Mouse (Mus musculus): Measurements from ENCODE around the gene Hmgcl. TPM values are rescaled to one million over a fixed set of nuclear protein-coding genes. Genes with fewer than 3 reads are reported as not detected.

Hmgcl gene
- polyA plus RNA-seq (2014; fragmentation: Nextera tagmentation; extraction: Ambion mirVana) = 71.7 and 78.1 TPM in 2 replicates

- Histone ChIP-seq H3K4me3 (ENCODE audit: low read depth, low read length) (peak within 1 kb of the TSS; percentile 72), H3K4me2 (peak within 1 kb of the TSS; percentile 87), H3K9me3 (ENCODE audit: low read depth, low read length) (no peaks in the 10 kb centered on the region), H3K36me3 (ENCODE audit: insufficient read depth) (peaks cover 4% of the 10 kb centered on the region), H3K27me3 (ENCODE audit: insufficient read depth, low read length) (no peaks in the 10 kb centered on the region), H3K9ac (peak within 1 kb of the TSS; percentile 72), H3K27ac (ENCODE audit: low read depth) (peak within 1 kb of the TSS; percentile 55; the same call in 1 of the 2 replicates), H3K4me1 (ENCODE audit: insufficient read depth) (0 out of 2 replicates have a peak, but pooled peaks cover 3% of the 10 kb centered on the region)
- TF ChIP-seq CTCF (IDR thresholded peaks at IDR 0.05; ENCODE audit: low read depth) = no peak
- under 1% methylated on average over 23 of the region's 23 CpGs for WGBS
- DNase-seq (peak; percentile 98), ATAC-seq (ENCODE audit: insufficient read depth) (peak; percentile 94)
Observed at GRCm38 (mm10) chr4:135946278-135946658, at the start of gene Hmgcl. TSS of gene Hmgcl (plus strand) at chr4:135946448.

GRCm38 (mm10) chr4:135898380-135899049, 47.7 kb upstream of the Hmgcl start:
- no peak overlapping the region for H3K27ac ChIP-seq (ENCODE audit: low read depth)
- no peaks in the 10 kb centered on the region for H3K4me1 ChIP-seq (ENCODE audit: insufficient read depth)
- H3K36me3 ChIP-seq (ENCODE audit: insufficient read depth) = no peaks in the 10 kb centered on the region
- TF ChIP-seq CTCF (IDR thresholded peaks at IDR 0.05; ENCODE audit: low read depth) = no peak
- no peak overlapping the region for H3K4me3 ChIP-seq (ENCODE audit: low read depth, low read length)
- no peaks in the 10 kb centered on the region for H3K27me3 ChIP-seq (ENCODE audit: insufficient read depth, low read length)
- no peaks in the 10 kb centered on the region for H3K9me3 ChIP-seq (ENCODE audit: low read depth, low read length)
- WGBS = 45% methylated on average over 8 of the region's 9 CpGs
- no peak for ATAC-seq (ENCODE audit: insufficient read depth)
- no peak overlapping the region for H3K4me2 ChIP-seq
- H3K9ac ChIP-seq = no peak overlapping the region
- DNase-seq = peak; percentile 41

- no peak for ATAC-seq (ENCODE audit: insufficient read depth)
Observed at GRCm38 (mm10) chr4:135899050-135899448, 47.2 kb upstream of the Hmgcl start.

GRCm38 (mm10) chr4:135900008-135900407, 46.2 kb upstream of the Hmgcl start:
- no peak overlapping the region for H3K4me3 ChIP-seq (ENCODE audit: low read depth, low read length)
- H3K4me2 ChIP-seq = no peak overlapping the region
- H3K4me1 ChIP-seq (ENCODE audit: insufficient read depth) = no peaks in the 10 kb centered on the region
- no peaks in the 10 kb centered on the region for H3K36me3 ChIP-seq (ENCODE audit: insufficient read depth)
- DNase-seq (no peak), ATAC-seq (ENCODE audit: insufficient read depth) (no peak)
- no peaks in the 10 kb centered on the region for H3K9me3 ChIP-seq (ENCODE audit: low read depth, low read length)
- H3K9ac ChIP-seq = no peak overlapping the region
- no peaks in the 10 kb centered on the region for H3K27me3 ChIP-seq (ENCODE audit: insufficient read depth, low read length)
- 77% methylated on average over 5 of the region's 5 CpGs for WGBS
- H3K27ac ChIP-seq (ENCODE audit: low read depth) = no peak overlapping the region
- TF ChIP-seq CTCF (IDR thresholded peaks at IDR 0.05; ENCODE audit: low read depth) = no peak

More at GRCm38 (mm10) chr4:135899050-135899448, 47.2 kb upstream of the Hmgcl start:
- no peaks in the 10 kb centered on the region for H3K27me3 ChIP-seq (ENCODE audit: insufficient read depth, low read length)
- WGBS = 76% methylated on average over 7 of the region's 7 CpGs
- no peak overlapping the region for H3K9ac ChIP-seq
- no peak overlapping the region for H3K4me3 ChIP-seq (ENCODE audit: low read depth, low read length)
- no peaks in the 10 kb centered on the region for H3K36me3 ChIP-seq (ENCODE audit: insufficient read depth)
- no peak for DNase-seq
- H3K9me3 ChIP-seq (ENCODE audit: low read depth, low read length) = no peaks in the 10 kb centered on the region
- no peak for TF ChIP-seq CTCF (IDR thresholded peaks at IDR 0.05; ENCODE audit: low read depth)
- H3K4me2 ChIP-seq = no peak overlapping the region
- no peaks in the 10 kb centered on the region for H3K4me1 ChIP-seq (ENCODE audit: insufficient read depth)
- H3K27ac ChIP-seq (ENCODE audit: low read depth) = no peak overlapping the region

- DNase-seq = no peak
- H3K36me3 ChIP-seq (ENCODE audit: insufficient read depth) = no peaks in the 10 kb centered on the region
- no peaks in the 10 kb centered on the region for H3K4me1 ChIP-seq (ENCODE audit: insufficient read depth)
- no peaks in the 10 kb centered on the region for H3K9me3 ChIP-seq (ENCODE audit: low read depth, low read length)
- WGBS = 83% methylated on average over 4 of the region's 4 CpGs
- H3K27me3 ChIP-seq (ENCODE audit: insufficient read depth, low read length) = no peaks in the 10 kb centered on the region
- no peak overlapping the region for H3K9ac ChIP-seq
- no peak for ATAC-seq (ENCODE audit: insufficient read depth)
- no peak for TF ChIP-seq CTCF (IDR thresholded peaks at IDR 0.05; ENCODE audit: low read depth)
- H3K27ac ChIP-seq (ENCODE audit: low read depth) = no peak overlapping the region
- H3K4me3 ChIP-seq (ENCODE audit: low read depth, low read length) = no peak overlapping the region
- H3K4me2 ChIP-seq = no peak overlapping the region
Observed at GRCm38 (mm10) chr4:135902606-135903242, 43.5 kb upstream of the Hmgcl start.

GRCm38 (mm10) chr4:135904810-135905209, 41.4 kb upstream of the Hmgcl start:
- no peak overlapping the region for H3K4me2 ChIP-seq
- no peak overlapping the region for H3K9ac ChIP-seq
- no peak overlapping the region for H3K27ac ChIP-seq (ENCODE audit: low read depth)
- H3K36me3 ChIP-seq (ENCODE audit: insufficient read depth) = no peaks in the 10 kb centered on the region
- H3K27me3 ChIP-seq (ENCODE audit: insufficient read depth, low read length) = no peaks in the 10 kb centered on the region
- no peaks in the 10 kb centered on the region for H3K9me3 ChIP-seq (ENCODE audit: low read depth, low read length)
- no peak for TF ChIP-seq CTCF (IDR thresholded peaks at IDR 0.05; ENCODE audit: low read depth)
- H3K4me1 ChIP-seq (ENCODE audit: insufficient read depth) = no peaks in the 10 kb centered on the region; the same call in 1 of the 2 replicates
- DNase-seq (no peak), ATAC-seq (ENCODE audit: insufficient read depth) (no peak)
- WGBS = 59% methylated on average over 1 of the region's 1 CpGs
- no peak overlapping the region for H3K4me3 ChIP-seq (ENCODE audit: low read depth, low read length)

GRCm38 (mm10) chr4:135906633-135907032, 39.6 kb upstream of the Hmgcl start:
- H3K4me1 ChIP-seq (ENCODE audit: insufficient read depth) = no peaks in the 10 kb centered on the region; the same call in 1 of the 2 replicates
- H3K4me2 ChIP-seq = no peak overlapping the region
- H3K4me3 ChIP-seq (ENCODE audit: low read depth, low read length) = no peak overlapping the region
- ATAC-seq (ENCODE audit: insufficient read depth) = no peak
- WGBS = 61% methylated on average over 3 of the region's 3 CpGs
- no peak for DNase-seq
- H3K9ac ChIP-seq = no peak overlapping the region
- no peaks in the 10 kb centered on the region for H3K27me3 ChIP-seq (ENCODE audit: insufficient read depth, low read length)
- TF ChIP-seq CTCF (IDR thresholded peaks at IDR 0.05; ENCODE audit: low read depth) = no peak
- H3K36me3 ChIP-seq (ENCODE audit: insufficient read depth) = no peaks in the 10 kb centered on the region
- no peak overlapping the region for H3K27ac ChIP-seq (ENCODE audit: low read depth)
- H3K9me3 ChIP-seq (ENCODE audit: low read depth, low read length) = no peaks in the 10 kb centered on the region
